Mouse (Mus musculus): Measurements from ENCODE around the gene Irf9. TPM values are rescaled to one million over a fixed set of nuclear protein-coding genes. Genes with fewer than 3 reads are reported as not detected.

Irf9 gene
- polyA plus RNA-seq, 2 experiments: 9.8 to 21.0 TPM

DNA sequence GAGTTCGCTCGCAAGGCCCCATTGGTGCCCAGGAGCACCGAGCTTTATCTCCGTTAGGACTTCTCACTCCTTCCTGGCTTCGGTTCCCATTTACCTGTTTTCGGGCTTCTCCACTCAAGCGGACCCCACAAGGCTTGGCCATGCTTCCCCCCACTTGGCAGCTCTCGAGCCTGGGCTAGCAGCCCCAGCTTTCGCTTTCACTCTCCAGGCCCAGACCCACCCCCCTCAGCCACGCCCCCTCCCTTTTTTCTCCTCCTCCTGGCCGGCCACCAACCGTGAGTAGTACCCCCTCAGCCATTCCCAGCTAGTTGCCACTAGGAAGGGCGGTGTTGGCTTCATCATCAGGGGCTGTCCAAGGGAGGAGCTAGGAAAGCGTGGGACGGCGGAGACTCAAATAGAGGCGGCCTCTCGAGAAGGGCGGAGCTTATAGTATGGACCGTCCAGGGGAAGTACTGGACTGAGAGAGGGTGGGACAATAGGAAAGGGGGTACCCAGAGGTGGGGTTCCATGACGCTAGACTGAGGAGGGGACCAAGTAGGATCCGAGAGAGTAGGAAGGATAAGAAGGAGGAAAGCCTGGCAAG lies 12.5 kb upstream of the Irf9 start, which contains the start of gene Psme2:
Psme2 (minus strand) TSS at position 366 of the 583 bp plus-strand sequence.
- Histone ChIP-seq H3K4me1 (ENCODE audit: control insufficient read depth, insufficient read depth, low read length) (peaks cover 15% of the 10 kb centered on the region), H3K27me3 (ENCODE audit: control insufficient read depth, insufficient read depth, low read length) (no peaks in the 10 kb centered on the region), H3K9me3 (ENCODE audit: control insufficient read depth, low read length) (no peaks in the 10 kb centered on the region), H3K9ac (ENCODE audit: low read depth, low read length, severe bottlenecking) (peak within 1 kb of the TSS; percentile 74), H3K4me2 (replicated peaks; ENCODE audit: low read depth, low read length, severe bottlenecking) (peak within 1 kb of the TSS; percentile 85), H3K36me3 (ENCODE audit: control insufficient read depth, insufficient read depth, low read length) (peaks cover 42% of the 10 kb centered on the region), H3K4me3 (replicated peaks; ENCODE audit: low read length) (peak within 1 kb of the TSS; percentile 91), H3K27ac (replicated peaks; ENCODE audit: low read depth, low read length) (peak within 1 kb of the TSS; percentile 91)
- WGBS: under 1% methylated on average over 22 of the region's 22 CpGs
- TF ChIP-seq POLR2A (IDR thresholded peaks at IDR 0.05; ENCODE audit: borderline replicate concordance, extremely low read depth, insufficient read depth, insufficient read length): no peak
- DNase-seq (ENCODE audit: low spot score) (peak; percentile 98), ATAC-seq (ENCODE audit: low FRiP score, low read depth) (peak; percentile 96)

DNA sequence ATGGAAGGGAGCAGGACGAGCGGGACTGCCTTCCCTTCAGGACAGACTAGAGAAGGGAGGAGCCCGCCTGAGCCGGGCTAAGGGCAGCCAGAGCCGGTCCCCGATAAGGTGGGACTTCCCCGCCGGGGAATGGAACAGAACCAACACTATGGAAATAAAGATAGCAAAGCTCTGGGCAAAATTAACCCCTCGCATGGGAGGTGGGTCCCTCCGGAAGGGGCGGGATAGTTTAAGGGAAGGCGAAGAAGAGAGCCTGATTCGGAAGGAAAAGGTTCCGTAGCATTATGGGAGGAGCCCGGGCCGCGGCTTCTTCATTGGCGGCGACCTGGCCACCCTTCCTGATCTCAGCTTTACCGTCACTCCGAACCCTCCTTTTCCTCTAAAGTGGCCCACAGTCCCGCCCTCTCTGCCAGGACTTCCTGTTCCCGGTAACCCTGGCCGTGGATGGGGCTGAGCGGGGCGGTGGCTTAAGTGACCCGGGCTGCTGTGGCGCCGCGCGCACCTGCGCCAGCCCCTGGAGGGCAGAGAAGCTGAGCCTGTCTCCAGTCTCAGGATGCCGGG lies 12.0 kb upstream of the Irf9 start, which contains the start of gene Rnf31:
Rnf31 (plus strand) TSS at position 378 of the 561 bp plus-strand sequence.
- H3K36me3 ChIP-seq (ENCODE audit: control insufficient read depth, insufficient read depth, low read length): peaks cover 48% of the 10 kb centered on the region
- no peaks in the 10 kb centered on the region for H3K27me3 ChIP-seq (ENCODE audit: control insufficient read depth, insufficient read depth, low read length)
- peak within 1 kb of the TSS; percentile 74 for H3K9ac ChIP-seq (ENCODE audit: low read depth, low read length, severe bottlenecking)
- H3K9me3 ChIP-seq (ENCODE audit: control insufficient read depth, low read length): no peaks in the 10 kb centered on the region
- peak; percentile 96 for DNase-seq (ENCODE audit: low spot score)
- peak within 1 kb of the TSS; percentile 85 for H3K4me2 ChIP-seq (replicated peaks; ENCODE audit: low read depth, low read length, severe bottlenecking)
- peak within 1 kb of the TSS; percentile 91 for H3K27ac ChIP-seq (replicated peaks; ENCODE audit: low read depth, low read length)
- WGBS: 0% methylated on average over 33 of the region's 33 CpGs
- peak within 1 kb of the TSS; percentile 91 for H3K4me3 ChIP-seq (replicated peaks; ENCODE audit: low read length)
- peak; percentile 89 for ATAC-seq (ENCODE audit: low FRiP score, low read depth)
- H3K4me1 ChIP-seq (ENCODE audit: control insufficient read depth, insufficient read depth, low read length): peaks cover 15% of the 10 kb centered on the region
- 0 out of 2 replicates have a peak, but pooled peaks have one; percentile 40 for TF ChIP-seq POLR2A (IDR thresholded peaks at IDR 0.05; ENCODE audit: borderline replicate concordance, extremely low read depth, insufficient read depth, insufficient read length)

- Histone ChIP-seq H3K4me1 (ENCODE audit: control insufficient read depth, insufficient read depth, low read length) (peaks cover 15% of the 10 kb centered on the region), H3K4me2 (replicated peaks; ENCODE audit: low read depth, low read length, severe bottlenecking) (peak overlapping the region; percentile 85), H3K27ac (replicated peaks; ENCODE audit: low read depth, low read length) (no peak overlapping the region), H3K4me3 (replicated peaks; ENCODE audit: low read length) (peak overlapping the region; percentile 91), H3K9me3 (ENCODE audit: control insufficient read depth, low read length) (no peaks in the 10 kb centered on the region), H3K27me3 (ENCODE audit: control insufficient read depth, insufficient read depth, low read length) (no peaks in the 10 kb centered on the region), H3K9ac (ENCODE audit: low read depth, low read length, severe bottlenecking) (peak overlapping the region; percentile 74), H3K36me3 (ENCODE audit: control insufficient read depth, insufficient read depth, low read length) (peaks cover 53% of the 10 kb centered on the region)
- no peak for TF ChIP-seq POLR2A (IDR thresholded peaks at IDR 0.05; ENCODE audit: borderline replicate concordance, extremely low read depth, insufficient read depth, insufficient read length)
- 4% methylated on average over 16 of the region's 16 CpGs for WGBS
- no peak for ATAC-seq (ENCODE audit: low FRiP score, low read depth)
- DNase-seq (ENCODE audit: low spot score): no peak
Measured at GRCm38 (mm10) chr14:55592226-55592625, 11.1 kb upstream of the Irf9 start.

DNA sequence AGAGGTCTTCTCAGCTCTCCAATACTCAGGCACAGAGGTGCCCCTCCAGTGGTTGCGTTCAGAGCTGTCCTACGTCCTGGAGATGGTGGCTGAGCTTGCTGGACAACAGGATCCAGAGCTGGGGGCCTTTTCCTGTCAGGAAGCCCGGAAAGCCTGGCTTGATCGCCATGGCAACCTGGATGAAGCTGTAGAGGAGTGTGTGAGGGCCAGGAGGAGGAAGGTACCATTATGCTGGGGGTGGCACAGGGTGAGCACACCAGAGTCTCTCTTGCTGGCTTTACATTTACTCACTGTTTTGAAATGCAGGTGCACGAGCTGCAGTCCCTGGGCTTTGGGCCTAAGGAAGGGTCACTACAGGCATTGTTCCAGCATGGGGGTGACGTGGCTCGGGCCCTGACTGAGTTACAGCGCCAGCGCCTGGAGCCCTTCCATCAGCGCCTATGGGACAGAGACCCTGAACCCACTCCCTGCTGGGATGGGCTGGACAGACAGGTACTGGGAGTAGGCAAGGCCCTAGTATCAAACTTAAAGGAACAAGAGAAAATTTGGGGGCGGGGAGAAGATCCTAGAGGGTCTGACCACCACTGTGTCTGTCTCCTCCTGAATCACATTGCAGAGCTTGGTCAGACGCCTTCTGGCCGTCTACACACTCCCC lies 7.2 kb upstream of the Irf9 start:
- H3K4me3 ChIP-seq (replicated peaks; ENCODE audit: low read length): no peak overlapping the region
- ATAC-seq (ENCODE audit: low FRiP score, low read depth): no peak
- H3K27ac ChIP-seq (replicated peaks; ENCODE audit: low read depth, low read length): no peak overlapping the region
- no peak for DNase-seq (ENCODE audit: low spot score)
- WGBS: 74% methylated on average over 13 of the region's 13 CpGs
- TF ChIP-seq POLR2A (IDR thresholded peaks at IDR 0.05; ENCODE audit: borderline replicate concordance, extremely low read depth, insufficient read depth, insufficient read length): no peak
- H3K9me3 ChIP-seq (ENCODE audit: control insufficient read depth, low read length): no peaks in the 10 kb centered on the region
- H3K27me3 ChIP-seq (ENCODE audit: control insufficient read depth, insufficient read depth, low read length): no peaks in the 10 kb centered on the region
- no peak overlapping the region for H3K9ac ChIP-seq (ENCODE audit: low read depth, low read length, severe bottlenecking)
- peaks cover 64% of the 10 kb centered on the region for H3K36me3 ChIP-seq (ENCODE audit: control insufficient read depth, insufficient read depth, low read length)
- no peak overlapping the region for H3K4me2 ChIP-seq (replicated peaks; ENCODE audit: low read depth, low read length, severe bottlenecking)
- H3K4me1 ChIP-seq (ENCODE audit: control insufficient read depth, insufficient read depth, low read length): peaks cover 8% of the 10 kb centered on the region

GRCm38 (mm10) chr14:55598521-55599390 lies 4.6 kb upstream of the Irf9 start:
- DNase-seq (ENCODE audit: low spot score) (no peak), ATAC-seq (ENCODE audit: low FRiP score, low read depth) (no peak)
- Histone ChIP-seq H3K27ac (replicated peaks; ENCODE audit: low read depth, low read length) (no peak overlapping the region), H3K4me3 (replicated peaks; ENCODE audit: low read length) (no peak overlapping the region), H3K9me3 (ENCODE audit: control insufficient read depth, low read length) (no peaks in the 10 kb centered on the region), H3K36me3 (ENCODE audit: control insufficient read depth, insufficient read depth, low read length) (peaks cover 89% of the 10 kb centered on the region), H3K4me2 (replicated peaks; ENCODE audit: low read depth, low read length, severe bottlenecking) (no peak overlapping the region), H3K4me1 (ENCODE audit: control insufficient read depth, insufficient read depth, low read length) (peaks cover 2% of the 10 kb centered on the region; the same call in 1 of the 2 replicates), H3K9ac (ENCODE audit: low read depth, low read length, severe bottlenecking) (no peak overlapping the region), H3K27me3 (ENCODE audit: control insufficient read depth, insufficient read depth, low read length) (no peaks in the 10 kb centered on the region)
- TF ChIP-seq POLR2A (IDR thresholded peaks at IDR 0.05; ENCODE audit: borderline replicate concordance, extremely low read depth, insufficient read depth, insufficient read length): no peak
- WGBS: 95% methylated on average over 21 of the region's 21 CpGs
